Mouse (Mus musculus) brown adipose tissue, adult 24 weeks (tissue): Measurements from ENCODE around the gene Ptpn13. TPM values are rescaled to one million over a fixed set of nuclear protein-coding genes. Genes with fewer than 3 reads are reported as not detected.

Experiments
- H3K27ac ChIP-seq: fragments of 200-500 bp; replicated peaks from 2 replicates; pipeline ENCODE4 v1.5.1; 2012; ENCODE audit warnings: low read depth, mild to moderate bottlenecking, low read length
- H3K4me1 ChIP-seq: fragments of 200-500 bp; 2 replicates; pipeline ENCODE4 v1.6.1; 2012; ENCODE audit warnings: low read length, mixed read lengths; ENCODE audit not compliant: control insufficient read depth, insufficient read depth, insufficient read length
- H3K4me3 ChIP-seq: fragments of 200-500 bp; 2 replicates; pipeline ENCODE4 v1.5.1; 2012; ENCODE audit warnings: low read depth, mild to moderate bottlenecking, low read length, moderate library complexity; ENCODE audit not compliant: insufficient read depth
- polyA plus RNA-seq: library from polyadenylated mRNA; stranded (reverse); fragments of >200 nt; gene quantifications from 2 replicates; pipeline ENCODE4 v1.2.4, GENCODE M21; 2012; ENCODE audit not compliant: missing spikeins, insufficient read depth, insufficient read length

Ptpn13 gene
- polyA plus RNA-seq, 1 experiment = 0.83 TPM

GRCm38 (mm10) chr5:103499305-103499704 lies 74.3 kb downstream of the Ptpn13 start:
- Histone ChIP-seq H3K4me1 (no peaks in the 10 kb centered on the region), H3K4me3 (no peak overlapping the region)

GRCm38 (mm10) chr5:103501076-103501475 lies 76.1 kb downstream of the Ptpn13 start:
- Histone ChIP-seq H3K4me1 (no peaks in the 10 kb centered on the region), H3K4me3 (no peak overlapping the region), H3K27ac (no peak overlapping the region)

More at GRCm38 (mm10) chr5:103499305-103499704, 74.3 kb downstream of the Ptpn13 start:
- no peak overlapping the region for H3K27ac ChIP-seq

GRCm38 (mm10) chr5:103501839-103502238 lies 76.8 kb downstream of the Ptpn13 start:
- Histone ChIP-seq H3K4me3 (no peak overlapping the region), H3K27ac (no peak overlapping the region)

GRCm38 (mm10) chr5:103513162-103513561 lies 88.2 kb downstream of the Ptpn13 start:
- no peak overlapping the region for H3K4me3 ChIP-seq
- H3K27ac ChIP-seq = no peak overlapping the region
- H3K4me1 ChIP-seq = no peaks in the 10 kb centered on the region

More at GRCm38 (mm10) chr5:103501839-103502238, 76.8 kb downstream of the Ptpn13 start:
- H3K4me1 ChIP-seq = no peaks in the 10 kb centered on the region

GRCm38 (mm10) chr5:103514441-103514840 lies 89.4 kb downstream of the Ptpn13 start:
- Histone ChIP-seq H3K27ac (no peak overlapping the region), H3K4me1 (no peaks in the 10 kb centered on the region), H3K4me3 (no peak overlapping the region)

- Histone ChIP-seq H3K27ac (no peak overlapping the region), H3K4me1 (no peaks in the 10 kb centered on the region), H3K4me3 (no peak overlapping the region)
Observed at GRCm38 (mm10) chr5:103515876-103516275, 90.9 kb downstream of the Ptpn13 start.

GRCm38 (mm10) chr5:103516555-103516954 lies 91.6 kb downstream of the Ptpn13 start:
- H3K4me1 ChIP-seq = no peaks in the 10 kb centered on the region
- no peak overlapping the region for H3K4me3 ChIP-seq
- H3K27ac ChIP-seq = no peak overlapping the region

GRCm38 (mm10) chr5:103517641-103518040 lies 92.6 kb downstream of the Ptpn13 start:
- H3K27ac ChIP-seq = no peak overlapping the region
- no peak overlapping the region for H3K4me3 ChIP-seq

GRCm38 (mm10) chr5:103518797-103519468 lies 93.9 kb downstream of the Ptpn13 start:
- H3K4me1 ChIP-seq = no peaks in the 10 kb centered on the region
- no peak overlapping the region for H3K4me3 ChIP-seq
- no peak overlapping the region for H3K27ac ChIP-seq

More at GRCm38 (mm10) chr5:103517641-103518040, 92.6 kb downstream of the Ptpn13 start:
- H3K4me1 ChIP-seq = no peaks in the 10 kb centered on the region

GRCm38 (mm10) chr5:103522371-103522770 lies 97.4 kb downstream of the Ptpn13 start:
- H3K27ac ChIP-seq = no peak overlapping the region
- H3K4me1 ChIP-seq = no peaks in the 10 kb centered on the region
- H3K4me3 ChIP-seq = no peak overlapping the region

- H3K4me3 ChIP-seq = no peak overlapping the region
- no peak overlapping the region for H3K27ac ChIP-seq
Observed at GRCm38 (mm10) chr5:103526668-103527436, 101.9 kb downstream of the Ptpn13 start.

GRCm38 (mm10) chr5:103527437-103527718 lies 102.4 kb downstream of the Ptpn13 start:
- Histone ChIP-seq H3K27ac (no peak overlapping the region), H3K4me1 (no peaks in the 10 kb centered on the region), H3K4me3 (no peak overlapping the region)

More at GRCm38 (mm10) chr5:103526668-103527436, 101.9 kb downstream of the Ptpn13 start:
- no peaks in the 10 kb centered on the region for H3K4me1 ChIP-seq

GRCm38 (mm10) chr5:103530214-103530613 lies 105.2 kb downstream of the Ptpn13 start:
- Histone ChIP-seq H3K27ac (no peak overlapping the region), H3K4me1 (no peaks in the 10 kb centered on the region), H3K4me3 (no peak overlapping the region)

GRCm38 (mm10) chr5:103532841-103533390 lies 107.9 kb downstream of the Ptpn13 start:
- H3K27ac ChIP-seq = no peak overlapping the region
- H3K4me1 ChIP-seq = no peaks in the 10 kb centered on the region
- H3K4me3 ChIP-seq = no peak overlapping the region

GRCm38 (mm10) chr5:103534454-103534853 lies 109.5 kb downstream of the Ptpn13 start:
- Histone ChIP-seq H3K4me1 (no peaks in the 10 kb centered on the region), H3K4me3 (no peak overlapping the region), H3K27ac (no peak overlapping the region)
